Mouse (Mus musculus) v-Abl transformed pro-B cells (cell line): ENCODE results near the gene Rfc2.

Experiments used
- in situ Hi-C, 2 experiments: fragments of 400-800 bp; cut with MboI; formaldehyde crosslinking; loops; one replicate each; pipeline ENCODE4 v1.15.1; 2025; ENCODE audit not compliant: unreplicated experiment in 2 of 2

Gene Rfc2

GRCm38 (mm10) chr5:134604376-134604775 is 23.2 kb downstream of the Rfc2 start:
- in situ Hi-C loops, result no loop called here

DNA sequence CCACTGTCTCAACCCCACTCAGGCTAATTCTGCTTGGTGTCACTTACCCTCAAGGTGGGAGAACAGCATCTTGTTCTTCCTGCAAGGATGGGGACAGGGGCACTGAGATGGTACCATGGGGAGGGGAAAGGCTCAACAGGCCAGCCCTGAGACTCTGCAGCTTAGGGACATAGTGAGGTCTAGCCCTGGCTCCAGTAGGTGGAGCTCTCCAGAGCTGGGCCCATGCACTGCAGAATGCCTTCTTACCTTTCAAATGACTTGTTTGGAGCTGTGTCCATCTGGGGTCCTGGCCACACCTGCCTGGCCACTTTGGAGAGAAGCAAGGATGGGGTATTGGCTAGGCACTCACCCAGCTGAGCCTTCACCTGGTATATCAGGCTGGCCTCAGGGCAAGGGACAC is 25.1 kb downstream of the Rfc2 start:
- in situ Hi-C loops, result no loop called here

GRCm38 (mm10) chr5:134607121-134607520 is 26.0 kb downstream of the Rfc2 start:
- in situ Hi-C loops, result no loop called here

- in situ Hi-C loops, result loop anchor here (10.0 kb wide), 1 partner anchor 425 kb away; the partner anchor contains the start of gene Gtf2ird2 (in 2 of the 2)
These were observed 28.9 kb downstream of the Rfc2 start for GRCm38 (mm10) chr5:134609916-134610643.

DNA sequence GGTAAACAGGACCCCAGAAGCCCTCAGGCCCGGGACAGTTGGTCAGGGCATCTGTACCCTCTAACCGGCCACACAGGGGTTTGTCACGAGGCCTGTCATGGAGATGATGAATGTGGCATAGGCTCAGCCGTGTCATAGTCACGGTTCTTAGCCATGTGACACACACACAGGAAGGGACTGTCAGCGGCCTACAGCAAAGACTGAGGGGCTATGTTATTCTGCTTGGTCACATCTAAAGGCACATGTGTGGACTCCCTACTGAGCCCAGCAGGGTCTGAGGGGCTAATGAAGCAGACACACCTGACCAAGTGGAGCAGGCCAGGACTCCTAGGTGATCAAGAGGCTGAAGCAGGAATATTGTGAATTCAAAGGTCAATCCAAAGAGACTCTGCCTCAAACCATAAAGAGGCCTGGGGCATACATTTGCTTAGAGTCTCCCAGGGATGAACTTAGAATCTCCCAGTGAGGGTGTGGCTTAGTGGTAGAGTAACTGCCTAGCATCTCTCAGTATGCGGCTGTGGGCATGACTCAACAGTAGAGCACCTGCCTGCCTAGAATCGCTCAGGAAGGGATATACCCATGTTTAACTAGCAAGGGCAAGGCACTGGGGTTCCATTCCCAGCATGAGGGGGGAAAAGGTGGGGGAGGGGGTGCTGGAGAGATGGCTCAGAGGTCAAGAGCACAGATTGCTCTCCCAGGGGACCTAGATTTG is 30.8 kb downstream of the Rfc2 start:
- in situ Hi-C loops, result loop anchor here (10.0 kb wide), 1 partner anchor 427 kb away; the partner anchor contains the start of gene Gtf2ird2 (in 2 of the 2)

DNA sequence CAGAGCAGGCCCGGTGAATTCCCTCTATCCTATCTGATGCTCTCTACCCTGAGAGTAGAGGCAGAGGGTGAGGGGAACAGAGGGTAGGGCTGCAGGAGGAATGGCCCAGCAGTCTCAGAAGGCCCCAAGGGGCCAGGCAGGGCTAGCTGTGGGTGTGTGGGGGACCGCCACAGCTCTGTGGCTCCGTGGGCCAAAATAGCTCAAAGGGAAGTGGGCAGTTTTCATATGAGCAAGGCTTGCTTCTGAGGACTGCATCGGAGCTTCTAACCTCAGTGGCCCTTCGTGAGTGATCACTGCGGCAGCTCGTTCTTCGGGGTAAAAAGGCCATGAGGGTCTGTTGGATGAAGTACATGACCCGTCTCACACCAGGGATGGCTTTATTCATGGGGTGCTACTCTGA is 32.6 kb downstream of the Rfc2 start:
- in situ Hi-C loops, result loop anchor here (10.0 kb wide), 1 partner anchor 429 kb away; the partner anchor contains the start of gene Gtf2ird2 (in 2 of the 2)

DNA sequence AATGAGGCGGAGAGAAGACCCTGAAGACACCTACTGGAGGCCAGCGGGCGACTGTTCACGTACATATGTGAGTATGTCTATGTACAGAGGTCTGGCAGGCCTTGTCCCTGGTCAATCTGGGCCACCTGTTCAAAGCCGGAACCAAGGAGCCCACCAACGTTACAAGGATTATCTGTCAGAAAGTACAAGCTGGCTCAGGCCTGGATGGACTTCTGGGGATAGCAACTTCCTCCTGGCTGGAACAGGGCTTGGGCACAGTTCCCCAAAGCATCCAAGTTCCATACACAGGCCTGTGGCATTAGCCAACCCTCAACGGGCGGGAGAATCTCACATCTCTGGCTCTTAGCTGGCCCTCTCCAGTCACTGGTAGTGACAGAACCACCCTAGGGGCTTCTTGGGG is 33.1 kb downstream of the Rfc2 start:
- in situ Hi-C loops, result loop anchor here (10.0 kb wide), 1 partner anchor 429 kb away; the partner anchor contains the start of gene Gtf2ird2 (in 2 of the 2)

DNA sequence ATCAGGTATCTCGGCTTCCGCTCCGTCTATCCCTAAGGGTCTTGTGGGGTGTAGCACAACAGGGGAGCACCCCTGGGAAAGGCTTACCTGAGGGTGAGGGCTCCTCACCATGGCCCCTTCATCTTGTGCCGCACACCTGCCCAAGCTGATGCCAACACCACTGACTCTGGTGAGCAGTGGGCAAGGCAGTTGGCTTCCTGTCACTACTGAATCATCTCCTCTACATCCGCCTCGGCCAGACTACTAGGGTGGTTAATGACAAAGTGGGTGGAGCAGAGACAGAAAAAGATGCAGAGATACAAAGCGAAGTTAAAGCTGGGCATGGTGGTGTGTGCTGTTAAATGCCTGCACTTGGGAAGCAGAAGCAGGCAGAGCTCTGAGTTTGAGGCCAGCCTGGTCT is 33.6 kb downstream of the Rfc2 start, which contains the start of gene Lat2:
Gene Lat2 (minus strand): TSS at position 224 of the 400 bp plus-strand sequence.
- in situ Hi-C loops, result loop anchor here (5.0 to 10.0 kb wide), 5 partner anchors 33 to 430 kb away; partner anchors contain the start of genes Gtf2ird2 (in 2 of the 2) and Rfc2 (in 2 of the 2)

DNA sequence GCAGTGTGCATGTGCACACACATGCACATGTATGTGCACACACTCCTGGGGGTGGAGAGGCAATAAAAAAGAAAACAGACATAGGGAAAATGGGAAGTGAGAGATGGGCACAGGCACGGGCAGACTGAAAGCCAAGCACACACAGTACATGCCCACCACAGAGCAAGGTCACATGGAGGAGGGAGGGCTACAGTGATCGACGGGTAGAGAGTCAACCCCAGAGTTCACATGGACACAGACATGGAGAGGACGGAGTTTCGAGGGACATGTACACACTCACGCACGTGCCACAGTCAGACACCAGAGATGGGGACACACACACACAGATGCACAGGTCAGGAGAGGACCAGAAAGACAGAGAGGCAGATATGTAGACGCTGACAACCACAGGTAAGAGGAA is 34.2 kb downstream of the Rfc2 start:
- in situ Hi-C loops, result loop anchor here (5.0 to 10.0 kb wide), 5 partner anchors 33 to 431 kb away; partner anchors contain the start of genes Gtf2ird2 (in 2 of the 2) and Rfc2 (in 2 of the 2)

DNA sequence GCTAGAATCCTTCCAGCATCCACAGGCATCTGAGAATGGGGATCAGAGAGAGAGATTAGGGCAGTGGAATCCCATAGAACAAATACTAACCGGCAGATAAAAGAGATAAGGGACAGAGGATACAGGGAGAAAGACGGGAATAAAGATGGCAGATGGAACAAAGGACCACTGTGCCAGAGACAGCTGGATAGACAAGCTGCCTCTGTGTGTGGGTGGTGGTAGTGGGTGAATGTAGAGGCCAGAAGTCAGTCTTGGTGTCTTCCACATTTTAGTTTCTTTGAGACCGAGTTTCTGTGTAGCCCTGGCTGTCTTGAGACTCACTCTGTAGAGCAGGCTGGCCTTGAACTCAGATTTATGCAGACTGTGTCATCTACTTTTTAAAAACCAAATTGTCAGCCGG is 34.6 kb downstream of the Rfc2 start:
- in situ Hi-C loops, result loop anchor here (5.0 to 10.0 kb wide), 5 partner anchors 33 to 431 kb away; partner anchors contain the start of genes Gtf2ird2 (in 2 of the 2) and Rfc2 (in 2 of the 2)

GRCm38 (mm10) chr5:134617071-134617470 is 35.9 kb downstream of the Rfc2 start:
- in situ Hi-C loops, result loop anchor here (5.0 to 10.0 kb wide), 5 partner anchors 35 to 432 kb away; partner anchors contain the start of genes Gtf2ird2 (in 2 of the 2) and Rfc2 (in 2 of the 2)

DNA sequence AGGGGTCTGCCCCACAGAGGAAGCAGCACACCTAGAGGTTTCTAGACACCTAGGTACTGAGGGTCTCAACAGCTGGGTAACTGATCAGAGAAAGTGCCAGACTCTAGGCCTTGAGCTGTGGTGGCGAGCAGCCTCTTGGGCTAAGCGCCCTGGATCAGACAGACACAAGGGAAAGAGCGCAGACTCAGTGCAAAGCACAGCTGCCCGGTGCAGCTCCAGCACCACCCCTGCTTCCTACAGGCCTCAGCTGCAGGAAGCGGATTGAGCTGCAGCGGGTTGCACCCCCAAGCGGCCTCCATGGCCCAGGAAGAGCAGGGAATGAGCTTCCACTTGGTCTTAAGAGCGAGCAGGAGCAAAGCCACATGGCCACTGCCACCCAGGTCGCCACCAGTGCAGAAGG is 39.3 kb downstream of the Rfc2 start:
- in situ Hi-C loops, result no loop called here

- in situ Hi-C loops, result no loop called here
These were observed 40.0 kb downstream of the Rfc2 start for GRCm38 (mm10) chr5:134621099-134621640.

DNA sequence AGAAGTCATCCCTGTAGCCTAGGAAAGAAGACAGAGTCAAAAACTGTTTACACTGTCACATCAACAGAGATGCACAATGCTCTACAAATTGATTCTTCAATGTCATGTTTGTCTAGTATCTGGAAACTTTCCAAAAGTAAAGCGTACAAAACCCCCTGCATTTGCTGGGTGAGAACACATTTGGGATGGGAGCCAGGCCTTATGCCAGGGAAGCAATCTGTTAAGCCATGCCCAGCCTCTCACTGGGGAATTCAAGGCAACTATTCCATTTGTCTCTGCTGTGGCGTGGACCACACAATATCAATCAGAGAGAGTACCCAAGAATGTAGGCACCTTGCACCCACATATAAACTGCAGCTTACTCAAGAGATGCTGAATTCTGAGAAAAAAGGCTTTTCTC is 40.9 kb downstream of the Rfc2 start:
- in situ Hi-C loops, result no loop called here

GRCm38 (mm10) chr5:134629508-134629907 is 48.3 kb downstream of the Rfc2 start:
- in situ Hi-C loops, result no loop called here

DNA sequence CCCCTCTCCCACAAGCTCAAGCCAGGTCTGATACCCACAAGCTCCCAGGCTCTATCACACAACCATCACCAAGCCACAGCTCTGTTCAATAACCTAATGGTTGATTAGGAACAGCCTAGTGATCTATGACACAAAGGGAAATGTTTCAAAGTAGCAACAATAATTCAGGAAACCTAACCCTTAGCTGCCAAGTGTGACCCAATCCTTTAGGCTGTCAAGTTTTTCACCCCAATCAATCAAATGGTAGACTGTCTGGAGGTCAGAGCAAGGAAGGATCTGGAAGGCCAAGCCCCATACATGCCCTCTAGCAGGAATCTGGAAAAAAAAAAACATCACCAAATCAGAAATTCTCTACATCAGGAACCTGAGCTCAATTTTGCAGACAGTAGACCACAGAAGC is 49.7 kb downstream of the Rfc2 start:
- in situ Hi-C loops, result loop anchor here in 1 of 2 experiments (10.0 kb wide), 1 partner anchor 456 kb away; the partner anchor contains the start of gene Rcc1l

- in situ Hi-C loops, result loop anchor here in 1 of 2 experiments (10.0 kb wide), 1 partner anchor 458 kb away; the partner anchor contains the start of gene Rcc1l
These were observed 51.7 kb downstream of the Rfc2 start for GRCm38 (mm10) chr5:134632841-134633240.

DNA sequence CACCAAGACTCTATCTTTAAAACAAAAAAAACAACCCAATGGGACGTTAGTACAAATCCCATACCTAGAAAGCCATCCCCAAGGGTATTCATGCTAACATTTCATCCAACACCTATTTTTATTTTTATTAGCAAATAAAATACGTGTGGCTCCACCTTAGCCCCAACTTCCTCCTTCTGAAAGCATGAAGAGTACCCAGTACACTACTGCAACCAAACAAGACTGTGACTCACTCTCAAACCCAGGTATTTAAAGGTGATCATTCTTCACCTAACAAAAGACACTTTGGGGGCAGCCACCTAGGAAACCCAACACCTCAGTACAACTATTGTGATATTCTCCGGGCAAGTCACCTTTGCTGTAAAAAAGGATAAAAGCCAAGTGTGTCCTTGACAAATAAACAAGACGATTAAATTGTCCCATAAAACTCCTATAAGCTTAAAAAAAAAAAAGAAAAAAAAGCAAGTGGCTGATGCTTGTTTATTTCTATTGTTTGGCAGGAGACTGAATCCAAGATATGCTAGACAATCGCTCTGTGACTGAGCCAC is 56.7 kb downstream of the Rfc2 start:
- in situ Hi-C loops, result loop anchor here (5.0 to 10.0 kb wide), 2 partner anchors 49 to 463 kb away; partner anchors contain the start of genes Limk1 (in 2 of the 2) and Rcc1l (in 1 of the 2)

GRCm38 (mm10) chr5:134638461-134639268 is 57.5 kb downstream of the Rfc2 start:
- in situ Hi-C loops, result loop anchor here (5.0 to 10.0 kb wide), 2 partner anchors 49 to 464 kb away; partner anchors contain the start of genes Limk1 (in 2 of the 2) and Rcc1l (in 1 of the 2)
